Comparison of ENCODE assay signal across 13 mouse cellular contexts in the genomic region with DNA sequence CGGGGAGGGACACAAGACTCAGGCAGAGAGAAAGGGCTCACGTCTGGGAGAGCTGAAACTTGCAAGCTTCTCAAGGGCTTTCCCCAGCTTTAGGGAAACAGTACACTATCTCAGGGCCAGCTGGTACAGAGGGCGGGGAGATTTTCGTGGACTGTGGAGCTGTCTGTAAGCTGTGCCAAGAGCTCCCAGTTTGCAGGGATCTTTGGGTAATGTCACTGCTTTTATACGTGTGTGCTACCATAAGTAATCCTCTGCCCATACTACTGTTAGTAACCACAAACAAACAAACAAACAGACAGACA.
DNase-seq lines count a peak whose midpoint lies in the region; ATAC-seq and TF ChIP-seq lines count a peak whose summit lies in the region.
"Had no signal": no experiment of that assay in that cellular context is flagged by ENCODE, and none has a peak within 500 bp of the region (broad histone marks: within the 10 kb centered on the region; RNA-seq: fewer than 3 reads in every experiment).

No protein-coding gene starts in this region.

- H3K27me3 ChIP-seq in lung, embryonic 16.5 days (ENCODE audit: control insufficient read depth, insufficient read depth, low read depth, low read length): no peaks in the 10 kb centered on the region
- H3K27me3 ChIP-seq in heart, embryonic 10.5 days (ENCODE audit: insufficient read depth, poor library complexity, severe bottlenecking): peaks cover 27% of the 10 kb centered on the region
- H3K27me3 ChIP-seq in hindbrain, embryonic 12.5 days: peaks cover 4% of the 10 kb centered on the region; the same call in 1 of the 2 replicates
- H3K27me3 ChIP-seq: hindbrain, embryonic 15.5 days; midbrain, embryonic 15.5 days; neural tube, embryonic 15.5 days had no signal

- H3K9ac ChIP-seq in lung, embryonic 16.5 days (ENCODE audit: low read length): no peak overlapping the region
- H3K9ac ChIP-seq in hindbrain, embryonic 12.5 days: no peak overlapping the region
- H3K9ac ChIP-seq: hindbrain, embryonic 15.5 days; kidney, embryonic 15.5 days; liver, embryonic 15.5 days; midbrain, embryonic 15.5 days; neural tube, embryonic 15.5 days had no signal

- H3K27ac ChIP-seq in lung, embryonic 16.5 days (ENCODE audit: low read length): no peak overlapping the region
- peak overlapping the region; percentile 56; the same call in 1 of the 2 replicates for H3K27ac ChIP-seq in heart, embryonic 10.5 days
- H3K27ac ChIP-seq in hindbrain, embryonic 12.5 days: no peak overlapping the region
- H3K27ac ChIP-seq: hindbrain, embryonic 15.5 days; kidney, embryonic 15.5 days; liver, embryonic 15.5 days; midbrain, embryonic 15.5 days; neural tube, embryonic 15.5 days had no signal

- H3K4me1 ChIP-seq in lung, embryonic 16.5 days (replicated peaks; ENCODE audit: control insufficient read depth, insufficient read depth, low read length): peaks cover 10% of the 10 kb centered on the region
- H3K4me1 ChIP-seq in lung, adult 2 months (ENCODE audit: control insufficient read depth, insufficient read depth, low read length): no peaks in the 10 kb centered on the region
- peaks cover 32% of the 10 kb centered on the region for H3K4me1 ChIP-seq in heart, embryonic 10.5 days
- no peaks in the 10 kb centered on the region for H3K4me1 ChIP-seq in hindbrain, embryonic 12.5 days
- H3K4me1 ChIP-seq: kidney, embryonic 15.5 days; midbrain, embryonic 15.5 days; neural tube, embryonic 15.5 days had no signal

- no peak overlapping the region for H3K4me2 ChIP-seq in lung, embryonic 16.5 days (ENCODE audit: low read depth, low read length)
- no peak overlapping the region for H3K4me2 ChIP-seq in hindbrain, embryonic 12.5 days (replicated peaks)
- H3K4me2 ChIP-seq: hindbrain, embryonic 15.5 days; kidney, embryonic 15.5 days; liver, embryonic 15.5 days; midbrain, embryonic 15.5 days; neural tube, embryonic 15.5 days had no signal

- H3K9me3 ChIP-seq in lung, embryonic 16.5 days (ENCODE audit: control insufficient read depth, low read length): no peaks in the 10 kb centered on the region
- no peaks in the 10 kb centered on the region for H3K9me3 ChIP-seq in heart, embryonic 10.5 days
- no peaks in the 10 kb centered on the region for H3K9me3 ChIP-seq in hindbrain, embryonic 12.5 days (replicated peaks)
- H3K9me3 ChIP-seq: hindbrain, embryonic 15.5 days; kidney, embryonic 15.5 days; liver, embryonic 15.5 days; midbrain, embryonic 15.5 days; neural tube, embryonic 15.5 days had no signal

- TF ChIP-seq CTCF in lung, adult 2 months (IDR thresholded peaks at IDR 0.05; ENCODE audit: insufficient read depth, low read length): no peak

- TF ChIP-seq POLR2A in lung, adult 2 months (IDR thresholded peaks at IDR 0.05; ENCODE audit: borderline replicate concordance, extremely low read depth, low read depth, low read length): no peak

- 33% methylated on average over 5 of the region's 5 CpGs for WGBS in lung, embryonic 16.5 days
- 37% methylated on average over 5 of the region's 5 CpGs for WGBS in lung, adult 2 months
- 36% methylated on average over 5 of the region's 5 CpGs for WGBS in heart, embryonic 10.5 days
- 68% methylated on average over 5 of the region's 5 CpGs for WGBS in hindbrain, embryonic 12.5 days

- DNase-seq in cerebellum, postnatal 10 days: peak; percentile 57 to 63
- DNase-seq in lung, adult 2 months: no peak
- DNase-seq in heart, embryonic 10.5 days (ENCODE audit: low spot score): no peak
- DNase-seq in lung, postnatal 10 days: peak; percentile 32
- no peak for DNase-seq in kidney, postnatal 4 days

- H3K36me3 ChIP-seq in lung, embryonic 16.5 days (ENCODE audit: control insufficient read depth, insufficient read depth, low read length): no peaks in the 10 kb centered on the region
- H3K36me3 ChIP-seq in heart, embryonic 10.5 days: no peaks in the 10 kb centered on the region
- H3K36me3 ChIP-seq in hindbrain, embryonic 12.5 days: no peaks in the 10 kb centered on the region
- H3K36me3 ChIP-seq: hindbrain, embryonic 15.5 days; kidney, embryonic 15.5 days; liver, embryonic 15.5 days; midbrain, embryonic 15.5 days; neural tube, embryonic 15.5 days had no signal

- no peak; the same call in 1 of the 2 replicates for ATAC-seq in cerebellum, adult (ENCODE audit: insufficient number of reproducible peaks, low FRiP score, low TSS enrichment)
- peak; percentile 49; the same call in 1 of the 2 replicates for ATAC-seq in lung, embryonic 16.5 days (ENCODE audit: low read depth)
- no peak for ATAC-seq in hindbrain, embryonic 12.5 days (ENCODE audit: low FRiP score)
- ATAC-seq: midbrain, embryonic 15.5 days had no signal

- H3K4me3 ChIP-seq in lung, embryonic 16.5 days (ENCODE audit: low read length): no peak overlapping the region
- H3K4me3 ChIP-seq in lung, adult 2 months (replicated peaks; ENCODE audit: extremely low read depth, low read depth, low read length): no peak overlapping the region
- H3K4me3 ChIP-seq in heart, embryonic 10.5 days: no peak overlapping the region
- no peak overlapping the region for H3K4me3 ChIP-seq in hindbrain, embryonic 12.5 days
- H3K4me3 ChIP-seq: hindbrain, embryonic 15.5 days; kidney, embryonic 15.5 days; liver, embryonic 15.5 days; midbrain, embryonic 15.5 days; neural tube, embryonic 15.5 days had no signal

Comparison
In these comparisons a context has a peak if more than half of its experiments do, and no peak if none do; other contexts are left out.
1. DNase-seq: peak in cerebellum, postnatal 10 days (2 of 2) and lung, postnatal 10 days (single experiment); none in lung, adult 2 months (single experiment), heart, embryonic 10.5 days (single experiment) and kidney, postnatal 4 days (0 of 2).